In genomic region chr11:101330371-101330924, GRCm38 (mm10) we compare ENCODE assay signal across 11 mouse cellular contexts. TPM values are rescaled to one million over a fixed set of nuclear protein-coding genes. Genes with fewer than 3 reads are reported as not detected.
A peak's percentile ranks its signal among the peaks of the same experiment; 100 is the strongest.
DNase-seq lines count a peak whose midpoint lies in the region; ATAC-seq and TF ChIP-seq lines count a peak whose summit lies in the region.
"Had no signal": no experiment of that assay in that cellular context is flagged by ENCODE, and none has a peak within 500 bp of the region (broad histone marks: within the 10 kb centered on the region; RNA-seq: fewer than 3 reads in every experiment).

Gene Aoc3, plus strand, starts transcription at chr11:101330605.

- no peak within 1 kb of the TSS for H3K4me3 ChIP-seq in liver, embryonic 13.5 days (replicated peaks)
- H3K4me3 ChIP-seq in liver, embryonic 12.5 days = no peak within 1 kb of the TSS
- H3K4me3 ChIP-seq in heart, embryonic 11.5 days (ENCODE audit: low read depth, low read length) = no peak within 1 kb of the TSS
- H3K4me3 ChIP-seq in liver, postnatal 0 days (ENCODE audit: low read depth, low read length) = no peak within 1 kb of the TSS

- peaks cover 10% of the 10 kb centered on the region for H3K4me1 ChIP-seq in liver, embryonic 13.5 days (replicated peaks)
- peaks cover 14% of the 10 kb centered on the region for H3K4me1 ChIP-seq in liver, embryonic 12.5 days
- 0 out of 2 replicates have a peak, but pooled peaks cover 7% of the 10 kb centered on the region for H3K4me1 ChIP-seq in heart, embryonic 11.5 days (ENCODE audit: control insufficient read depth, insufficient read depth, low read length)
- no peaks in the 10 kb centered on the region; the same call in 1 of the 2 replicates for H3K4me1 ChIP-seq in liver, postnatal 0 days (ENCODE audit: insufficient read depth)

- no peak within 1 kb of the TSS for H3K9ac ChIP-seq in liver, embryonic 13.5 days
- H3K9ac ChIP-seq in liver, embryonic 12.5 days = no peak within 1 kb of the TSS
- 0 out of 2 replicates have a peak within 1 kb of the TSS, but pooled peaks have one; percentile 16 for H3K9ac ChIP-seq in heart, embryonic 11.5 days (ENCODE audit: low read depth, low read length)
- H3K9ac ChIP-seq in liver, postnatal 0 days (replicated peaks) = no peak within 1 kb of the TSS
- H3K9ac ChIP-seq: forebrain, postnatal 0 days had no signal

- WGBS in liver, embryonic 13.5 days (ENCODE audit: insufficient replicate concordance) = 68% methylated on average over 7 of the region's 7 CpGs
- 63% methylated on average over 7 of the region's 7 CpGs for WGBS in liver, embryonic 12.5 days (ENCODE audit: insufficient replicate concordance)
- 56% methylated on average over 7 of the region's 7 CpGs for WGBS in heart, embryonic 11.5 days (ENCODE audit: insufficient replicate concordance)
- WGBS in liver, postnatal 0 days (ENCODE audit: insufficient replicate concordance) = 74% methylated on average over 7 of the region's 7 CpGs

- peak within 1 kb of the TSS; percentile 19; the same call in 1 of the 2 replicates for H3K27ac ChIP-seq in liver, embryonic 13.5 days
- H3K27ac ChIP-seq in liver, embryonic 12.5 days = no peak within 1 kb of the TSS
- H3K27ac ChIP-seq in heart, embryonic 11.5 days (ENCODE audit: low read depth, low read length) = no peak within 1 kb of the TSS
- no peak within 1 kb of the TSS for H3K27ac ChIP-seq in liver, postnatal 0 days (ENCODE audit: low read depth)

- no peak for TF ChIP-seq CTCF in liver, postnatal 0 days (IDR thresholded peaks at IDR 0.05; ENCODE audit: low read depth)

- H3K36me3 ChIP-seq in liver, embryonic 13.5 days = peaks cover 25% of the 10 kb centered on the region
- peaks cover 20% of the 10 kb centered on the region for H3K36me3 ChIP-seq in liver, embryonic 12.5 days
- peaks cover 3% of the 10 kb centered on the region for H3K36me3 ChIP-seq in heart, embryonic 11.5 days (ENCODE audit: control insufficient read depth, insufficient read depth, low read length)
- peaks cover 5% of the 10 kb centered on the region; the same call in 1 of the 2 replicates for H3K36me3 ChIP-seq in liver, postnatal 0 days (replicated peaks; ENCODE audit: insufficient read depth, low read length)

- no peak for TF ChIP-seq EP300 in liver, postnatal 0 days (IDR thresholded peaks at IDR 0.05; ENCODE audit: low read depth)

- H3K27me3 ChIP-seq in liver, embryonic 13.5 days = no peaks in the 10 kb centered on the region
- no peaks in the 10 kb centered on the region for H3K27me3 ChIP-seq in liver, embryonic 12.5 days (replicated peaks)
- no peaks in the 10 kb centered on the region for H3K27me3 ChIP-seq in heart, embryonic 11.5 days (ENCODE audit: control insufficient read depth, insufficient read depth, low read length)
- H3K27me3 ChIP-seq in liver, postnatal 0 days (ENCODE audit: insufficient read depth, low read length) = no peaks in the 10 kb centered on the region

- H3K4me2 ChIP-seq in liver, embryonic 13.5 days = no peak within 1 kb of the TSS
- no peak within 1 kb of the TSS for H3K4me2 ChIP-seq in liver, embryonic 12.5 days
- H3K4me2 ChIP-seq in heart, embryonic 11.5 days = no peak within 1 kb of the TSS
- no peak within 1 kb of the TSS for H3K4me2 ChIP-seq in liver, postnatal 0 days (ENCODE audit: low read depth, low read length)

- no peak for DNase-seq in liver, embryonic 13.5 days
- DNase-seq in adrenal gland, postnatal 36 days = no peak
- DNase-seq in skeletal muscle tissue, adult 2 months (ENCODE audit: low read depth, low spot score) = peak; percentile 41
- DNase-seq in cerebellum, adult 18-20 months = no peak
- DNase-seq in liver, postnatal 0 days = no peak
- no peak for DNase-seq in layer of hippocampus, adult 9-11 months
- DNase-seq: forebrain, postnatal 0 days; midbrain, embryonic 14.5 days; right cerebral cortex, postnatal 14 days had no signal

- H3K9me3 ChIP-seq in liver, embryonic 13.5 days (replicated peaks) = no peaks in the 10 kb centered on the region
- no peaks in the 10 kb centered on the region for H3K9me3 ChIP-seq in liver, embryonic 12.5 days (replicated peaks)
- H3K9me3 ChIP-seq in heart, embryonic 11.5 days (replicated peaks; ENCODE audit: control insufficient read depth, low read length) = no peaks in the 10 kb centered on the region
- H3K9me3 ChIP-seq in liver, postnatal 0 days (ENCODE audit: low read length) = no peaks in the 10 kb centered on the region

- ATAC-seq in liver, embryonic 13.5 days (ENCODE audit: low read depth) = no peak
- no peak for ATAC-seq in liver, embryonic 12.5 days
- ATAC-seq in heart, embryonic 11.5 days (replicated peaks; ENCODE audit: insufficient number of reproducible peaks, low FRiP score, low TSS enrichment) = no peak
- ATAC-seq in liver, postnatal 0 days = no peak
- ATAC-seq: forebrain, postnatal 0 days had no signal

RNA-seq across cellular contexts. Expression of gene Aoc3, which starts in this region (rescaled TPM):
- polyA plus RNA-seq in liver, embryonic 13.5 days (2015; fragmentation: Nextera tagmentation; extraction: Ambion mirVana) = 0.07 TPM in 1 of 2 replicates, not detected in the other
- 0.05 and 0.06 TPM in 2 replicates for polyA plus RNA-seq in liver, embryonic 12.5 days (2016; fragmentation: Nextera tagmentation; extraction: Ambion mirVana)
- total RNA-seq in adrenal gland, postnatal 36 days (2021) = 10 to 100 TPM; 40.4 to 67.8 TPM
- polyA plus RNA-seq in heart, embryonic 11.5 days (2014; fragmentation: Nextera tagmentation; extraction: Ambion mirVana) = 0.20 and 0.24 TPM in 2 replicates
- polyA plus RNA-seq in liver, postnatal 0 days (2015; fragmentation: Nextera tagmentation; extraction: Ambion mirVana) = 0.05 and 0.06 TPM in 2 replicates
